Mouse (Mus musculus) heart, embryonic 10.5 days (tissue): Measurements from ENCODE around the gene Gm826. TPM values are rescaled to one million over a fixed set of nuclear protein-coding genes. Genes with fewer than 3 reads are reported as not detected.
A peak's percentile ranks its signal among the peaks of the same experiment; 100 is the strongest.

Source experiments
- DNase-seq: peaks from one replicate; pipeline ENCODE4 v3.0.0-alpha.2; 2017; ENCODE audit warnings: low spot score
- H3K27ac ChIP-seq: fragments of 300-500 bp; sonication (generic); 2 replicates; pipeline ENCODE4 v1.5.1; 2016; ENCODE audit warnings: mild to moderate bottlenecking
- H3K27me3 ChIP-seq: fragments of 300-500 bp; sonication (generic); 2 replicates; pipeline ENCODE4 v1.6.1; 2016; ENCODE audit warnings: mild to moderate bottlenecking; ENCODE audit not compliant: poor library complexity, insufficient read depth, severe bottlenecking
- H3K36me3 ChIP-seq: fragments of 300-500 bp; sonication (generic); 2 replicates; pipeline ENCODE4 v1.6.1; 2016; ENCODE audit warnings: mild to moderate bottlenecking, moderate library complexity
- H3K4me1 ChIP-seq: fragments of 300-500 bp; sonication (generic); 2 replicates; pipeline ENCODE4 v1.6.1; 2016; ENCODE audit warnings: mild to moderate bottlenecking
- H3K4me3 ChIP-seq: fragments of 300-500 bp; sonication (generic); 2 replicates; pipeline ENCODE4 v1.5.1; 2016; ENCODE audit warnings: mild to moderate bottlenecking, moderate library complexity
- H3K9me3 ChIP-seq: fragments of 300-500 bp; sonication (generic); 2 replicates; pipeline ENCODE4 v1.6.1; 2016; ENCODE audit warnings: mild to moderate bottlenecking, moderate library complexity
- WGBS: fragments of 180-500 bp; shearing (Covaris S2); methylation state at CpG from one replicate; pipeline ENCODE4 v1.1.7; 2016; 5-methylcytosine and 5-hydroxymethylcytosine counted together
- polyA plus RNA-seq: library from polyadenylated mRNA; unstranded; fragments of >200 nt; fragmentation: Nextera tagmentation; extraction: Ambion mirVana; gene quantifications from 2 replicates; pipeline ENCODE4 v1.2.1, GENCODE M21; 2016

Gm826 gene
- 23.5 and 40.2 TPM in 2 replicates for polyA plus RNA-seq

DNA sequence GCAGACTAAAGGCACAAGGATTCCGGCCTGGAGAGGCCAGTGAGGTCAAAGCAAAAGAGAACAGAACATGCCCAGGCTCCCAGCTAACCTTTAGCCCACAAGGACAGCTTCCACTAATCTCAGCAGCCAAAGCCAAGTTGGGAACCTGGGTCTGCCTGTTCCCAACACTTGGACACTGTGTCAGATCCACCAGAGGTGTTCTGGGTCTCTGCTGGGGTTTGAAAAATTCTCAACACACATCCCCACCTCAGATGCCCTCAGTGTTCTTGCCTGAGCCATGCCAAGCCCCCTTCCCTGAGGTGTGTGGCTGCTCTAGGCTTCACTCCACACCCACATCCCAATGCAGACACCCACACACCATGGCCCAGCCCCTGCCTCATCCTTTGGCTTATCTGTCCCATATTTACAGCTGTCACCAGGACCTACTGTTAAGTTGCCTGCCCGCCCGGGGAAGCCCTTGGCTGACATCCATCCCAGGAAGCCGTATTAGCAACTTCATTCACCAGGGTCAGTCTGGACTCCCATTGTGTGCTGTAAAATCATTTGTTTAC lies at the start of gene Gm826:
Gm826 (minus strand) TSS at position 52 of the 551 bp plus-strand sequence.
- Histone ChIP-seq H3K27me3 (no peaks in the 10 kb centered on the region; the same call in 1 of the 2 replicates), H3K36me3 (no peaks in the 10 kb centered on the region), H3K9me3 (no peaks in the 10 kb centered on the region), H3K27ac (0 out of 2 replicates have a peak within 1 kb of the TSS, but pooled peaks have one; percentile 11), H3K4me3 (no peak within 1 kb of the TSS), H3K4me1 (peaks cover 23% of the 10 kb centered on the region)
- DNase-seq = no peak
- WGBS = 30% methylated on average over 4 of the region's 4 CpGs

DNA sequence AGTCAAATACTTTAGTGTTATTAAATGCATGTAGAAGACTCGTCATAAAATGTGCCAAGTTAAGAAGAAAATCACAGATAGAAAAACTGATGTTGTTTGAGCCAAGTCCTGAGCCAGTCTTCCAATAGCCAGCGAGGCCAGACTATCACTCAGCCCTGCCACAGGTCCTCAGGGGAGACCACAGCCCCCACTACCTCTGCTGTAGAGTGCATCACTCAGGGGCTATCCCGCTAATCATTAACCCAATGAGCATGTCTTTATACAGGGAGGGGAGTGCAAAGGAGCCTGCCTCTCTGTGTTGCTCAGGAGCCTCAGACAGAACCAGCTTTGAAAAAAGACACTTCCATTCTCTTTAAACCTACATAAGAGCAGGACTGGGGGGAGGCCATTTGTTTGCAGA lies 49.5 kb upstream of the Gm826 start:
- H3K9me3 ChIP-seq = no peaks in the 10 kb centered on the region
- WGBS = 47% methylated on average over 3 of the region's 3 CpGs
- H3K27ac ChIP-seq = no peak overlapping the region
- H3K36me3 ChIP-seq = no peaks in the 10 kb centered on the region
- H3K4me3 ChIP-seq = no peak overlapping the region
- no peak for DNase-seq
- H3K4me1 ChIP-seq = no peaks in the 10 kb centered on the region; the same call in 1 of the 2 replicates
- 0 out of 2 replicates have a peak, but pooled peaks cover 5% of the 10 kb centered on the region for H3K27me3 ChIP-seq

DNA sequence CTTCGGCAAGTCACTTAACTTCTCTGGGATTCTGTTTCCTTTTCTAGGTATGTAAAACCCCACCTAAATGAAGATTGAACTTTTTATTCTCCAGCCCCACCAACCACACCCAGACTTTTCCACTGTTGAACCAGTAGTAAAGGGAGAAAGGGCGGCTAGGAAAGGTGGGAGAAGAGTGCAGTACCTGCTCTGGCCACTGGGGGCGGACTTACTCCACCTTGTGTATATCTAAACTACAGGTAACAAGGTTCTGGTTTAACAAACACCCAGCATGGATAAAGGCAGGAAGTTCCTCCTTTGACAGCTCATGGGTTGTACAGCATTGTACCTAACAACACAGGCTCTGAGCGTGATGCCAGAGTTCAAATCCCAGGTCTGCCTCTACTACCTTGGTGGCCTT lies 44.3 kb upstream of the Gm826 start:
- Histone ChIP-seq H3K9me3 (no peaks in the 10 kb centered on the region), H3K27me3 (peaks cover 51% of the 10 kb centered on the region), H3K4me3 (no peak overlapping the region), H3K4me1 (no peaks in the 10 kb centered on the region), H3K36me3 (no peaks in the 10 kb centered on the region), H3K27ac (no peak overlapping the region)
- 45% methylated on average over 4 of the region's 4 CpGs for WGBS
- no peak for DNase-seq

DNA sequence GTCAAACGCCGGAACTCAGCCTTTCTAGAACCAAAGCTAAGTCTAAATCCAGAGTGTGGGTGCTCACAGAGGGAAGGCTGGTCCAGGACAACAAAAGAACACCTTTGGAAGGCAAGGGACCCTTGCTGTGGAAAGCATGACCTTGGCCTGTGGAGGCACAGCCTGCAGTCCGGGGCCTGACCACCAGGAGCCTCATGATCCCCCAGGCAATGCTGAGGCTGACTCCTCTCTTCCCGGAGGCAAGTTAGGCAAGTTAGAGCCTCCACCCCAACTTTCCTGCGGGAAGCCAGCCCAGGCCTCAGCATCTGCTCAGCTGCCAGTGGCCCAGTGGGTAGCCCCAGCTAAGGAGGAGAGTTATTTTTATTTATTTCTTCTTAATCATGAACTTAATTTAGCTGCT lies 42.3 kb upstream of the Gm826 start:
- WGBS = 32% methylated on average over 5 of the region's 5 CpGs
- no peak for DNase-seq
- Histone ChIP-seq H3K4me1 (no peaks in the 10 kb centered on the region), H3K27ac (no peak overlapping the region), H3K36me3 (no peaks in the 10 kb centered on the region), H3K27me3 (peaks cover 68% of the 10 kb centered on the region), H3K9me3 (no peaks in the 10 kb centered on the region), H3K4me3 (no peak overlapping the region)

DNA sequence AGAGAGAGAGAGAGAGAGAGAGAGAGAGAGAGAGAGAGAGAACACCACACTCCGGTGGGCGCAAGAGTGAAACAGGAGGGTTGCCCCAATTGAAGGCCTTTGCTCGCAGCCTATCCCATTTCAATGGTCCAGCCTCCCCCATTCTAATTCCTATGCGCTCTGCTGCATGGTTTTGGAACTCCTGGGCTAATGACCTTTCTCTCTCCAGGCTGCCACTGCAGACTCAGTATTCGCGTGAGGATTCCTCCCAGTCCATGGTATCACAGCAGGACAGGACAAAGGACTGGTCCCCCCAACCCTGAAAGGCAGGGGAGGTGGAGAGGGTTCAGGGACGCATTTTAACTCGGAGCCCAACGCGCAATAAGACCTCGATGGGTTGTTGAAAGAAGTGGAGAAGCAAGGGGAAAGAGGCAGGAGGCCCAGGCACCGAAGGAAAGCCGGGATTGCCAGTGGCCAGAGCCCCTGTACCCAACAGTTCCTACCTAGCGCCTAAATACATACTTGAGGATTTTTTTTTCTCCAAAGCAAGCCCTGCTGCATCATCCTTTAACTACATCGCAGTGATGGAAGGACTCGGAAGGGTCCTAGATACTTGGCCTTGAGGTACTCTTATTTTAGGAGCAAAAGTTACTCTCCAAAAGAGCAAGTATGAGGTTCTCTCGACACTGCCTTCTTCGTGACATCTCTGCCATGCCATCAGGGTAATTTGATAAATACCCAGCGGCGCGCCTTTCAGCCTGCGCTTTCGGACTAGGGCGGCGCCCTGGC lies 35.9 kb upstream of the Gm826 start:
- Histone ChIP-seq H3K27me3 (peaks cover 88% of the 10 kb centered on the region), H3K27ac (peak overlapping the region; percentile 47; the same call in 1 of the 2 replicates), H3K4me1 (peaks cover 41% of the 10 kb centered on the region), H3K36me3 (no peaks in the 10 kb centered on the region), H3K9me3 (no peaks in the 10 kb centered on the region), H3K4me3 (peak overlapping the region; percentile 71)
- no peak for DNase-seq
- WGBS = 4% methylated on average over 25 of the region's 25 CpGs

DNA sequence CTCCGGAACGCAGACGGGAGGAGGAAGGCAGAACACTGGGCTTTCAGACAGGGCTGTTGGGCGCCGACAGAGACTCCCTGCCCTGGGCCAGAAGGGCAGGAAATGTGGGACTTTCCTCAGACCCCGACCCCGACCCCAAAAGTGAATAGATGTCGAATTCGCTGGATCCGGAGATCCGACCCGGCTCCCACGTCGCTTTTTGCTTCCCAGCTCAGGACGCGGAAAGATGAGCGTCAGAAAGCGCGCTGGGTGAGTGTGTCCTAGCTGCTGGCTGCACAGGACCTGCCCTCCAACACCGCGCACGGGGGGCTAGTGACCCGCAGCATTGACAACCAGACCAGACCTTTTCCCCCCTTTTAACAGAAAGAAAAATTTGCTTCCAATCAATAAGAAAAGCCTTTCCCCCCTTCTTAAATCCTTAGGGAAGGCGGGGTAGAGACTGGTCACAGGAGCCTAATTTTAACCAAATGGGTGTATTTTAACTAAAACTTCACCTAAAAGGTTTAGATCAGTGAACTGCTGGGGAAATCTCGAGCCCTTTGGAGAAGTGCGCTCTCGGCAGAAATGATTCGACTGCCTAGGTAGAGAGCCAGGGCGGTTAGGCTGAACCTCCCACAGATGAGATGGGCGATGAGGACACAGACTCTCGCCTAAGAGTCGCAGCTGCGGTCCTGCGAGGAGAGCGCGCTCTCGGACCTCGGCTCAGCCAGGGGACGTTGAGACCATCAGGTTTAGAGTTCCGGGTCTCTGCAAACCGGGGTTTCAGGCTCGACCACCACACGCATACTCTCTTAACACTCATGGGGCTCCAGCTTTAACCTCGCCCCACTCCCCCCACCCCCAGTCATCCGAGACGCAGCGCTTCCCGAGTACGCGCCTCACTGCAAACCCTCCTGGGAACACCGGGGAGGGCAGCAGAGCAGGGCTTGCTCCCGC lies 34.7 kb upstream of the Gm826 start:
- peak overlapping the region; percentile 47; the same call in 1 of the 2 replicates for H3K27ac ChIP-seq
- under 1% methylated on average over 52 of the region's 52 CpGs for WGBS
- no peaks in the 10 kb centered on the region for H3K36me3 ChIP-seq
- peaks cover 46% of the 10 kb centered on the region for H3K4me1 ChIP-seq
- no peak for DNase-seq
- no peaks in the 10 kb centered on the region for H3K9me3 ChIP-seq
- peak overlapping the region; percentile 71 for H3K4me3 ChIP-seq
- H3K27me3 ChIP-seq = peaks cover 87% of the 10 kb centered on the region

DNA sequence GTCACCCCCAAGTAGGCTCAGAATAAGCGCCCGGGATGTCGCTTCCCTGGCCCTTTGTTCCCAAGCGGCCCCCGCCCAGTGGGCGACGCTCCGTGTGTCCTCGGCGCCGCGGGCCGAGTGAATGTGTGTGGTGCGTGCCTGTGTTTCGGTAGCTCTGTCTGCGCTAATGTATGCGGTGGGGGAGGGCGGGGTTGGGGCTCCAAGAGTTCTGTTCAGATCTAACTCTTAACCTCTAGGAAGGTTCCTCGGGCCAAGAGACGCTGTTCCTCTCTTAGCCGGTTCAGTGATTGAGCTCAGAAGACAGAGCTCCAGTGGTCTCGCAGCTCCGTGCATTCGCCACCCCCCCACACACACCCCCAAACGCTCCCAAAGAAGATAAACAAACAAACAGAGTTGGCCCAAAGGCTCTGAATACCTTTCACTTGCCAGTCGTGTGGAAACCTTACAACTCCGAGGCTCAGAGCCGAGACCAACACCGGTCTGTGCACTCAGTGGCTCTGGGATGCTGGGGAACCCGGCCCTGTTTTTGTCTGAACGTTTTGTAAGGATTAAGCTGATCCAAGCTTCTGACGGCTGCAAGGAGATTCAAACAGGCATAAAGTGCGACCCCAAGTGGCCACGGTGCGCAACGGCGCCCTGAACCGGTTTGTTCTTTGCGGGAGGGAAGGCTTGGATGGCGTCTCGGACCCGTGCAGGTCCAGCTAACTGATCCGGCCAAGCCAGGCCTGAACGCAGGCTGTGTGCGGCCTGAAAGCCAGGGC lies 33.7 kb upstream of the Gm826 start:
- peak; percentile 91 for DNase-seq
- peaks cover 84% of the 10 kb centered on the region for H3K27me3 ChIP-seq
- peaks cover 46% of the 10 kb centered on the region for H3K4me1 ChIP-seq
- no peaks in the 10 kb centered on the region for H3K9me3 ChIP-seq
- H3K4me3 ChIP-seq = peak overlapping the region; percentile 71
- WGBS = 1% methylated on average over 45 of the region's 45 CpGs
- no peaks in the 10 kb centered on the region for H3K36me3 ChIP-seq
- peak overlapping the region; percentile 87 for H3K27ac ChIP-seq

DNA sequence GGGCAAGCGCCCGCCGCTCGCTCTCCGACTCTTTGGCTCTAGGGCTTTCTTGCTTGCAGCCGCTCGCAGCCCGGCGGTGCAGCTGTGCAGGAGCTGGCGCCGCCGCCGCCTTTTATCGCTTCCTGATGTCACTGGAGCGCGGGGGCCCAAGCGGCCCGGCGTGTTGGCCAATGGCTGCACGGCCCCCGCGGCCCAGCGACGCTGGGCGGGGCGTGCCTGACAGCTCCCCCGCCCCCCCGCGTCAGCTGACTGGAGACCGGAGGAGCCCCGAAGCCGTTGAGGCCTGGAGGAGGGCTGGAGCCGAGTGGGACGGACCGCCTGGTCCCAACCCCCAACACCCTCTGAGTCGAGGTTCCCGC lies 33.0 kb upstream of the Gm826 start, which contains the start of gene Mafb:
Mafb (minus strand) TSS at position 86 of the 359 bp plus-strand sequence.
- H3K36me3 ChIP-seq = no peaks in the 10 kb centered on the region
- peak within 1 kb of the TSS; percentile 71 for H3K4me3 ChIP-seq
- 0% methylated on average over 25 of the region's 37 CpGs for WGBS
- peaks cover 84% of the 10 kb centered on the region for H3K27me3 ChIP-seq
- H3K4me1 ChIP-seq = peaks cover 47% of the 10 kb centered on the region
- peak within 1 kb of the TSS; percentile 87 for H3K27ac ChIP-seq
- DNase-seq = peak; percentile 94
- H3K9me3 ChIP-seq = no peaks in the 10 kb centered on the region

DNA sequence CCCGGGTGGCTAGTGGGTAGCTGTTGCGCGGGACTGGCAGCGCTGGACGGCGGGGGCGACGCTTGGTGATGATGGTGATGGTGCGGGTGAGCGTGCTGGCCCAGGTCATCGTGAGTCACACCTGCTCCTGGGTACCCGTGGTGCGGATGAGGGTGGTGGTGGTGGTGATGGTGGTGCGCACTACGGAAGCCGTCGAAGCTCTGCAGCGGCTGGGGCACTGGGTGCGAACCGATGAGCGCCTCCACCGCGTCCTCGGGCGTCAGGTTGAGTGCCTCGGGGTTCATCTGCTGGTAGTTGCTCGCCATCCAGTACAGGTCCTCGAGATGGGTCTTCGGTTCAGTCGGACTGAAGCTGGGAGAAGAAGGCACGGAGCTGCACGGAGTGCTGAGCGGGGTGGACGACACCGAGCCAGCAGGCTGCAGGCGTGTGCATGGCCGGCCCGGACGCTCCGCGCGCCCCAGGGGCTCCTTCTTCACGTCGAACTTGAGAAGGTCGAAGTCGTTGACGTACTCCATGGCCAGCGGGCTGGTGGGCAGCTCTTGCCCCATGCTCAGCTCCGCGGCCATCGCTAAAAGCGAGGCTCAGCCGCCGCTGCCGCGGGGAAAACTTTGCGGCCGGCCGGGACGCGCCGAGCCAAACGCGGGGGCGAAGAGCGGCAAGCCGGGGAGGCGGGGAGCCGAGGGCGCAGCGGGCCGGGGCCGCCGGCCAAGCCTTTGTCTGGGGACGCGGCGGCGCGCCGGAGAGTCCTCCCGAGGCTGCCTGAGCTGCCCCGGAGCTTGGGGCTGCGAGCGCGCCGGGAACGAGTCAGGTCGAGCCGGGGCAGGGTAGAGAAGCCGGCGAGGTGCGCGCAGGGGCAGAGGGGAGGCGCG lies 32.4 kb upstream of the Gm826 start:
- peak; percentile 82 for DNase-seq
- Histone ChIP-seq H3K27ac (peak overlapping the region; percentile 87), H3K4me3 (peak overlapping the region; percentile 71), H3K4me1 (peaks cover 54% of the 10 kb centered on the region), H3K9me3 (no peaks in the 10 kb centered on the region), H3K27me3 (peaks cover 84% of the 10 kb centered on the region), H3K36me3 (no peaks in the 10 kb centered on the region)
- under 1% methylated on average over 89 of the region's 95 CpGs for WGBS

DNA sequence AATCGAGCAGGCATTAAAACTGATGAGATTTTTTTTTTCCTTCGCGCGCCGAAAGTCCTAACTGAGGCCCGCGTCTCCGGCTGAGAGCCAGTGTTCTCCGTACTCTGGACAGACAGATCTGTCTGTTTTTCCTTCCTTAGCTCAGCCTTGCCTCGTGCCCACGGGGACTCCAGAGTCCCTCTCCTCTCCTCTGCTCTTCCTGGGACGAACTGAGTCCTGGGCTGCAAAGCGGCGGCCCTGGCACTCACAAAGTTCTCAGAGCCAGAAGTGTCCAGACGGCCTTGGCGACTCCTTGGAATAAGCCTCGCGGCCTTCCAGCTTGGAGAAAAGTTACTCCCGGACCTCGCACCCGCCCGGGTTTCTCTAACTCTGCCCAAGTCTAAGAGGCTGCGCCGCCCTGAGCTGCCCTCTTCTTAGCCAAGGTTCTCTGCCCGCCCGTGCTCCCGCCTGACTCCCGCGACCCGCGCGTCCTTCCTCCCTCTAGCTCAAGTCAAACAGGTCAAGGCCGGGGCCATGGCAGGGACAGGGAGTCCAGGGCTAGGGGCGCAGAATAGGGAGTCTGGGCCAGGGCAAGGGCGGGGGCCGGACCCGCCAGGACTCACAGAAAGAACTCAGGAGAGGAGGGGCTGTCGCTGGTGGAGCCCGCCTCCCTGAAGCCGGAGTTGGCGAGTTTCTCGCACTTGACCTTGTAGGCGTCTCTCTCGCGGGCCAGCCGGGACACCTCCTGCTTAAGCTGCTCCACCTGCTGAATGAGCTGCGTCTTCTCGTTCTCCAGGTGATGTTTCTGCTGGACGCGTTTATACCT lies 31.3 kb upstream of the Gm826 start:
- Histone ChIP-seq H3K4me3 (peak overlapping the region; percentile 71), H3K9me3 (no peaks in the 10 kb centered on the region), H3K27ac (peak overlapping the region; percentile 87), H3K27me3 (peaks cover 84% of the 10 kb centered on the region), H3K36me3 (no peaks in the 10 kb centered on the region), H3K4me1 (peaks cover 61% of the 10 kb centered on the region)
- DNase-seq = no peak
- under 1% methylated on average over 50 of the region's 50 CpGs for WGBS

DNA sequence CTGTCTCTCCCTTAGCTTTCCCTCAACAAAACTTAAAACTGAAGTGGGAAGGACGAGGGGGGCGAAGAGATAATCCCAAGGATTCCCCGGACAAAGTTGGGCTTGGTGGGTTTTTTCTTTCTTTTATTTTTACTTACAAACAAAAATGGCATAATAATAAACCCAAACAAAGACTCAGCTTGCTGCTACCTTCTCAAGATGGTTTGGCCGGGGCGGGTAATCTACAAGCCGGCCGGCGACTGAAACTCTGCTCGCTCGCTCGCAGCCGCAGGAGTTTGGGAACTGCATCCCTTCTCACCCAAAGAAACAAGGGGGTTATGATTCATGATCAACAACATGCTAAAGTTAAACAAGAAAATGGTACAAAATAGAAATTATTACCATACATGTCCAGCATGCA lies 30.7 kb upstream of the Gm826 start:
- peak overlapping the region; percentile 71 for H3K4me3 ChIP-seq
- no peak for DNase-seq
- H3K27ac ChIP-seq = no peak overlapping the region
- peaks cover 56% of the 10 kb centered on the region for H3K4me1 ChIP-seq
- H3K36me3 ChIP-seq = no peaks in the 10 kb centered on the region
- H3K27me3 ChIP-seq = peaks cover 84% of the 10 kb centered on the region
- 2% methylated on average over 12 of the region's 12 CpGs for WGBS
- H3K9me3 ChIP-seq = no peaks in the 10 kb centered on the region
